Mouse (Mus musculus): ENCODE measurements around the gene Usp36. TPM values are rescaled to one million over a fixed set of nuclear protein-coding genes. Genes with fewer than 3 reads are reported as not detected.

Usp36 gene
- 10.4 and 11.2 TPM in 2 replicates for polyA plus RNA-seq (2012; rRNA removed)

GRCm38 (mm10) chr11:118289999-118290889, at the start of gene Usp36:
Gene Usp36 (minus strand): TSS chr11:118290244.
- peak; percentile 99 for DNase-seq (ENCODE audit: low read depth, low spot score)
- WGBS: under 1% methylated on average over 68 of the region's 68 CpGs

DNA sequence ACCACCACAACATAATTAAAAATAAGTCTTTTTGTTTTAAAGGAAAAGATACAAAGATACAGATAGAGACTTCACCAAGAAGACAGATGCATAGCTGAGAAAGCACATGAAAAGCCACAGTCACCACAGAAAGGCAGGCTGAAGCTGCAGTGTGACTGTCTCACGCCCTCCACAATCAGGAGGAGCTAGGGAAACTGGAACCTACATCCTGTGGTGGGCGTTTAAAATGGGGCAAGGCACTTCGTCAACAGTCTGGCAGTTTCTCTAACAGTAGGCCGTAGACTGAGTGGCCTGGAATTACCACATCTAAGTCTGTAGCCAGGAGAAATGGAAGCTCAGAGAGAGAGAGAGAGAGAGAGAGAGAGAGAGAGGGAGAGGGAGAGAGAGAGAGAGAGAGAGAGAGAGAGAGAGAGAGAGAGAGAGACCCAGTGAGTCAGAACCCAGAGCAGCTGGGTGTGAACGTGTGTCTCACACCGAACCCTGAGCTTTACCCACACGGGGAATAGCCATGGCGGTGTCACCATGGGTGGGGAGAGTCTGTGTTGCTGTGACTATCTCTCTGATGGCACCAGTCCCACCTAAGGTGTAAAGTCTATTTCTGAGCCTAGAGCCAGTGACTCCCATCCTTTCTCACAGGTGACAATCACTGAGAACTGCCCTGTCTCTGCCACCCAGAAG, 47.6 kb upstream of the Usp36 start:
- DNase-seq (ENCODE audit: low read depth, low spot score): no peak
- 49% methylated on average over 8 of the region's 8 CpGs for WGBS

DNA sequence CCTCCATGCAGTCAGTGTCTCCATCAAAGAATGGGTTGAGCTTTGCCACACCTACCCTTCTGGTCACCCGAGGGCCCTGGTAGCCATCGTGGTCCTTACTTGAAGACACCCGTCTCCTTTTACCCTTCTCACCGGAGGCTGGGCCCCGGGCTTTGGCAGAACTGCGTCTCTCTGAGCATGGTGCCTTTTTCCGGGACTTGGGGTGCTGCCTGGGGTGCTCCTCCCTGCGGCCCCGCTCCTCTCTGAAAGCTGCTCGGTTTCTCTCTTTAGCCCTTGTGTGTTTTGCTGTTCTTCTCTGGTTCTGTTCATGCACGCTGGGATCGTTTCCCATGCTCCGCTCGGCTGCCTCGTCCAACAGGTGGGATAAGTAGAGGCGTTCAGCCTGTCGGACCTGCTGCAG, 43.4 kb upstream of the Usp36 start:
- DNase-seq (ENCODE audit: low read depth, low spot score): no peak
- WGBS: 87% methylated on average over 17 of the region's 17 CpGs

DNA sequence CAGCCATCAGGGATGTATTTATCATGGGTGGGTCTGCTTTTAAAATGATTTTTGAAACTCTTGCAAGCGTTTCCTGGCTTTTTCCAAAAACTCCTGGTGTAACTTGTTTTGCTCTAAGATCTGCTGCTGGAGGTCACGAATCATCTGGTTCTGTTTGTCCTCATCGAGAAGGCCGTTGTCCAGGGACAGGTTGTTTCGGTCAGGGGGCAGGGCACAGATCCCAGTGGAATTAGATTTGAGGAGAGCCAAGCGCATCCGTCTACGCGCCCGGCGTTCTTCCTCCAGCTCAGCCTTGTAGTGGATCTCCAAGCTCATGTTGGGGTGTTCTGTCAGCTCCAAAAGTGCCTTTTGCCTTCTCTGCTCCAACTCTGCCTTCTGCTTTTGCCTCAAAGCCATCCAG, 42.3 kb upstream of the Usp36 start:
- DNase-seq (ENCODE audit: low read depth, low spot score): no peak
- 71% methylated on average over 11 of the region's 11 CpGs for WGBS

DNA sequence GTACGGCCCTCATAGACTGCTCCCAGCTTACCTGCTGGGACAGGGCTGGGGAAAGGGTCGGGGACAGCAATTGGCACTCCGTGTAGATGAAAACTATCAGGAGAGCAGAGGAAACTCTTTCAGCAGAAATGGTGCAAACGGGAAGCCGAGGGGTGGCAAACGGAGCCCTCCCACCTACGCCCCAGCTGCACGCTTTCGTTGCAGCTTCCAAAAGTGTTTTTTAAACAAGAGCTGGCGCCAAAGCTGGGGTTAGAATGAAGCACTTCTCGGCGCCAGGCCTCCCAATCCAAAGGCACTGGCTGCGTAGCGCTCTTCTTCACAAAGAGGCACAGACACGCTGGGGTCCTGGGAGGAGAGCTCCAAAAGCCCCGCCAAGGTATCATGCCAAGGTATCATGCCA, 40.7 kb upstream of the Usp36 start:
- 93% methylated on average over 16 of the region's 16 CpGs for WGBS
- no peak for DNase-seq (ENCODE audit: low read depth, low spot score)

- WGBS: 88% methylated on average over 14 of the region's 14 CpGs
- no peak for DNase-seq (ENCODE audit: low read depth, low spot score)
Observed at GRCm38 (mm10) chr11:118330361-118330760, 40.3 kb upstream of the Usp36 start.

- DNase-seq (ENCODE audit: low read depth, low spot score): no peak
- WGBS: 80% methylated on average over 5 of the region's 5 CpGs
Observed at GRCm38 (mm10) chr11:118328947-118329346, 38.9 kb upstream of the Usp36 start.

DNA sequence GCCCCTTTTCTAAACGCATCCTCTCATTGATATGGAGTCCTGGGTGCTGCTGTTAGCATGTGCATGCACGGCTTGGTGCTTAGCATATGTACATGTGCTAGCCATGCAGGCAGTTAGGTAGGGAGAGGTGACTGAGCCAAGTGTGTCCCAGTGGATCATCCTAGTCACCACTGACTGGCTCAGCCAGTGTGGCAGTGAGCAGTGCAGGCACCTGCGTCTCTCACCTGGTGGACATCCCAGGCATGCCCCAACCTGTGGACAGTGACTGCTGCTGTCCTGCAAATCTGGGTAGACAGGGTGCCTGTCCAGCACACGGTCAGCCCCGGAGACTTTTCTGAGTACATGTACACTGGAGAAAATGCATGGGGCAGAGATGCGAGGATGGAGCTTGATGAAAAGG, 38.5 kb upstream of the Usp36 start:
- WGBS: 94% methylated on average over 6 of the region's 6 CpGs
- no peak for DNase-seq (ENCODE audit: low read depth, low spot score)

GRCm38 (mm10) chr11:118326991-118327971, 37.2 kb upstream of the Usp36 start:
- no peak for DNase-seq (ENCODE audit: low read depth, low spot score)
- 61% methylated on average over 24 of the region's 24 CpGs for WGBS

- 96% methylated on average over 4 of the region's 4 CpGs for WGBS
- no peak for DNase-seq (ENCODE audit: low read depth, low spot score)
Observed at GRCm38 (mm10) chr11:118326491-118326890, 36.4 kb upstream of the Usp36 start.

GRCm38 (mm10) chr11:118324541-118324940, 34.5 kb upstream of the Usp36 start:
- WGBS: 80% methylated on average over 5 of the region's 5 CpGs
- DNase-seq (ENCODE audit: low read depth, low spot score): no peak

DNA sequence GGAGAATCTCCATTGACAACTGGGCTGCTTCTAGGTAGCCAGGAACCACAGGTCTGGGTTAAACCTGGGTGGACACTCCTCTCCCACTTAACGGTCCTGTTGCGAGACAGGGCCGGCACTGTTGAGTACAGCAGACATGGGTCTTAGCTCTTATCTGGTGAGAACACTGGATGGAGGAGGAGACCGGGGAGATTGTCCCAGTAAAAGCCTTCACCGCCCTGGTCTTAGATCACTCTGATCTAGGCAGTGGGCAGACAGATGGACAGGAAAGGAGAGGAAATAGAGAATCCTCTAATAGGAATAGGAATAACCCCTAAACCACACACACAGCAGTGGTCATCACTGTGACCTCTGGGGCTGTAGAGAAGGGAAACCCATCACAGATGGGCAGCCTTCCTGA, 33.9 kb upstream of the Usp36 start:
- 81% methylated on average over 5 of the region's 5 CpGs for WGBS
- DNase-seq (ENCODE audit: low read depth, low spot score): no peak

- DNase-seq (ENCODE audit: low read depth, low spot score): no peak
- 47% methylated on average over 3 of the region's 3 CpGs for WGBS
Observed at GRCm38 (mm10) chr11:118322647-118323046, 32.6 kb upstream of the Usp36 start.

DNA sequence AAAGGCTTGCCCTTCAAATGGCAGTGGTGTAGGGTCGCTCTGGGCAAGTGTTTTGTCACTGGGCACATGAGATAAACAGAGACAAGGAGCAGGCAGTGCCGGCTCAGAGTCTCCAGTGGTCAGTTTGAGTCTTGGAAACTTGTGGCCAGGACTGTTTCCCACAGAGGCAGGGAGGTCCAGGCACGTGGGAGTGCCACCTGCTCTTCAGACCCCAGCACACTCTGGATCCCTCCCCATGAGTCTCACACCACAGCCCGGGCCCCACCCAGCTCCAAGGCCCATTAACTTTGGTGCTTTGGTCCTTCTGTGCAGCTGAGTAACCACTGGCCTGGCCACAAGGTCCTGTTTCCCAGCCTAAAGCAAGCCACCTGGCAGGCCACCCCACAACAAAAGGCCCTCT, 31.9 kb upstream of the Usp36 start:
- 54% methylated on average over 4 of the region's 4 CpGs for WGBS
- DNase-seq (ENCODE audit: low read depth, low spot score): no peak

DNA sequence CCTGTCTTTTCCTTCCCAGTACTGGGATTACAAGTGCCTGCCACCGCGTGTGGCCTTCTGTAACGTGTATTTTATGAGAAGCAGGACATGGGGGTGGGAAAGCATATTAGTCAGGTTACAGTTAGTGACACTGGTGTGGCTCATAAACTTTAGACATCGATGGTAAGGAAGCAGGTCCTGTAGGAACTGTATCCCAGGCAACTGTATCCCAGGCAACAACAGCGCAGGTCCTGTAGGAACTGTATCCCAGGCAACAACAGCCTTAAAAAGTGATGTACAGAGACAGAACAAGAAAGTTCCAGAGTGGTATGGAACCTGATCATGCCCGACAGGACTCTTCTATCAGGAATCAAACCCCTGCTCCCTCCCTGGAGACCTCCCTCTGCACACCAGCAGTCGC, 31.5 kb upstream of the Usp36 start:
- 72% methylated on average over 7 of the region's 7 CpGs for WGBS
- no peak for DNase-seq (ENCODE audit: low read depth, low spot score)

DNA sequence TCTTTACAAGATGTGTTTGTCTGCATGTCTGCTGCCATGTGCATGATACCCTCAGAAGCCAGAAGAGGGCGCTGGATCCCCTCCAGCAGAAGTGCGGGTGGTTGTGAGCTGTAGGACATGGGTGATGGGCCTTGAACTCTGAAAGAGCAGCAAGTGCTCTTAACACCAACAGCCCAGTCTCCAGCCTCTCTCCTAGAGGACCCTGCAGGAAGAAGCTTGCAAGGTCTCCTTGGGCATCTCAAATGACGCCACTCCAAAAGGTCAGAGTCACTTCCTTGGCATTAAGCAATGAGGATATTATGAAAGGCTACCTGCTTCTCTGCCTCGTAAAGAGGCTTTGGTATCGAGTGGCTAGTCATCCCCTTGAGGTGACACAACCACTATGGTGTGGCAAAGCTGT, 28.6 kb upstream of the Usp36 start:
- DNase-seq (ENCODE audit: low read depth, low spot score): no peak

GRCm38 (mm10) chr11:118317129-118317528, 27.1 kb upstream of the Usp36 start:
- peak; percentile 62 for DNase-seq (ENCODE audit: low read depth, low spot score)
- 15% methylated on average over 7 of the region's 7 CpGs for WGBS

More for the DNA sequence above, 28.6 kb upstream of the Usp36 start:
- WGBS: 54% methylated on average over 5 of the region's 5 CpGs

GRCm38 (mm10) chr11:118316231-118316806, 26.3 kb upstream of the Usp36 start:
- 89% methylated on average over 8 of the region's 8 CpGs for WGBS
- DNase-seq (ENCODE audit: low read depth, low spot score): no peak

DNA sequence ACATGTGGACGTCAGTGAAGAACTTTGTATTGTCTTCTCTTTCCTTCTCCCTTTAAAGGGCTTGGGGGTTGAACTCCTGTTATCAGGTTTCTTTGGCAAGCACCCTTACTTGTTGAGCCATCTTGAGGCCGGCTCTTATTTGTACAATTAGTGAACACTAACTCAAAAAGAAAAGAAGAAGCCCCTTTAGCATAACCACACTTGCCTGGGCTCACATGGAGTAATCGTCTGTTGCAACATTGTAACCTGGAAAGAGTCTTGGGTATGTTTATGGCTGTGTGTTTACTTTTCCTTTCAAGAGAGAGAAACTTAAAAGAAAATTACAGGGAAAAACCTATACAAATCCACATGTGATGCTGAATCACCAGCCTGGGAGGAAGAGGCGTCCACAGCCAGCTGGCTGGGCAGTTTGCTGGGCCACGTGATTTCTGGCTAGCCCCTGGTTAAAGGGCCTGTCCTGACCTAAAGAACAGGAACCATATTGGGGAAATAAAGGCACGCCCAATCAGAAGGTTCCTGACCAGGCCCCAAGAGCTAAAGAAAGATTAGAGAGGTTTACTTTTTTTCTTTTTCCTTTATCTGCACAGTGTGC, 22.2 kb upstream of the Usp36 start:
- WGBS: 41% methylated on average over 6 of the region's 6 CpGs
- no peak for DNase-seq (ENCODE audit: low read depth, low spot score)
